In genomic region chr5:103752665-103753510, GRCm38 (mm10) we compare ENCODE assay signal across 8 mouse cellular contexts.
DNase-seq lines count a peak whose midpoint lies in the region; ATAC-seq lines count a peak whose summit lies in the region.

No protein-coding gene starts in this region.

- 3% methylated on average over 23 of the region's 23 CpGs for WGBS in limb, embryonic 13.5 days
- WGBS in midbrain, embryonic 12.5 days = 5% methylated on average over 23 of the region's 23 CpGs
- WGBS in stomach, embryonic 15.5 days = 3% methylated on average over 23 of the region's 23 CpGs

- H3K27me3 ChIP-seq in limb, embryonic 13.5 days = peaks cover 10% of the 10 kb centered on the region; the same call in 1 of the 2 replicates
- peaks cover 43% of the 10 kb centered on the region for H3K27me3 ChIP-seq in midbrain, embryonic 12.5 days
- H3K27me3 ChIP-seq in stomach, embryonic 15.5 days (replicated peaks) = no peaks in the 10 kb centered on the region

- peak; percentile 35; the same call in 1 of the 2 replicates for ATAC-seq in frontal cortex, adult (ENCODE audit: low TSS enrichment)
- peak; percentile 57 for ATAC-seq in erythroblast, adult 5-6 weeks (replicated peaks; ENCODE audit: low FRiP score, poor library complexity, severe bottlenecking)
- ATAC-seq in limb, embryonic 13.5 days (ENCODE audit: low FRiP score, low read depth) = no peak
- 0 out of 2 replicates have a peak, but pooled peaks have one; percentile 6 for ATAC-seq in midbrain, embryonic 12.5 days (ENCODE audit: low FRiP score, low read depth)
- ATAC-seq in stomach, embryonic 15.5 days (ENCODE audit: insufficient read depth, low FRiP score, low read depth) = 0 out of 2 replicates have a peak, but pooled peaks have one; percentile 16

- H3K4me3 ChIP-seq in limb, embryonic 13.5 days = peak overlapping the region; percentile 72
- H3K4me3 ChIP-seq in midbrain, embryonic 12.5 days = peak overlapping the region; percentile 75
- peak overlapping the region; percentile 81 for H3K4me3 ChIP-seq in stomach, embryonic 15.5 days (replicated peaks)

- H3K9me3 ChIP-seq in limb, embryonic 13.5 days = peaks cover 4% of the 10 kb centered on the region; the same call in 1 of the 2 replicates
- no peaks in the 10 kb centered on the region; the same call in 1 of the 2 replicates for H3K9me3 ChIP-seq in midbrain, embryonic 12.5 days
- H3K9me3 ChIP-seq in stomach, embryonic 15.5 days = no peaks in the 10 kb centered on the region

- peak overlapping the region; percentile 86; the same call in 1 of the 2 replicates for H3K27ac ChIP-seq in limb, embryonic 13.5 days
- H3K27ac ChIP-seq in midbrain, embryonic 12.5 days (replicated peaks) = peak overlapping the region; percentile 78
- peak overlapping the region; percentile 97 for H3K27ac ChIP-seq in stomach, embryonic 15.5 days

- no peaks in the 10 kb centered on the region for H3K36me3 ChIP-seq in limb, embryonic 13.5 days
- H3K36me3 ChIP-seq in midbrain, embryonic 12.5 days = no peaks in the 10 kb centered on the region
- no peaks in the 10 kb centered on the region for H3K36me3 ChIP-seq in stomach, embryonic 15.5 days

- DNase-seq in frontal cortex, postnatal 10 days (ENCODE audit: low spot score in 2 of 2) = no peak
- peak; percentile 34 for DNase-seq in adrenal gland, postnatal 25 days
- DNase-seq in heart, postnatal 4 days = peak; percentile 42

- H3K9ac ChIP-seq in limb, embryonic 13.5 days = peak overlapping the region; percentile 85
- H3K9ac ChIP-seq in midbrain, embryonic 12.5 days (replicated peaks) = peak overlapping the region; percentile 79
- peak overlapping the region; percentile 78 for H3K9ac ChIP-seq in stomach, embryonic 15.5 days

- H3K4me2 ChIP-seq in limb, embryonic 13.5 days (replicated peaks) = peak overlapping the region; percentile 81
- peak overlapping the region; percentile 76 for H3K4me2 ChIP-seq in midbrain, embryonic 12.5 days (replicated peaks)
- peak overlapping the region; percentile 81 for H3K4me2 ChIP-seq in stomach, embryonic 15.5 days

- H3K4me1 ChIP-seq in limb, embryonic 13.5 days = peaks cover 22% of the 10 kb centered on the region
- peaks cover 14% of the 10 kb centered on the region for H3K4me1 ChIP-seq in midbrain, embryonic 12.5 days
- H3K4me1 ChIP-seq in stomach, embryonic 15.5 days = peaks cover 6% of the 10 kb centered on the region

Comparison
In these comparisons a context has a peak if more than half of its experiments do, and no peak if none do; other contexts are left out.
1. DNase-seq: peak in adrenal gland, postnatal 25 days (single experiment) and heart, postnatal 4 days (single experiment); none in frontal cortex, postnatal 10 days (0 of 2).
2. Peak in every context shown above with its lines, with median percentiles within 50 percentile points of each other: H3K27ac ChIP-seq, H3K4me2 ChIP-seq, H3K4me3 ChIP-seq and H3K9ac ChIP-seq.